Mouse (Mus musculus) liver, postnatal 0 days (tissue): ENCODE data around the gene Relb. TPM values are rescaled to one million over a fixed set of nuclear protein-coding genes. Genes with fewer than 3 reads are reported as not detected.

Experiments used
- ATAC-seq: fragments of 200-750 bp; cut with Nextera tagmentation; 2 replicates; pipeline ENCODE4 v1.8.0; 2017; ENCODE audit warnings: mild to moderate bottlenecking, moderate library complexity
- DNase-seq: peaks from one replicate; pipeline ENCODE4 v3.0.0-alpha.2; 2016
- H3K27ac ChIP-seq: fragments of 300-500 bp; sonication (generic); 2 replicates; pipeline ENCODE4 v1.5.1; 2014; ENCODE audit warnings: antibody characterized with exemption, moderate library complexity, mild to moderate bottlenecking, low read depth
- H3K27me3 ChIP-seq: fragments of 300-500 bp; sonication (generic); 2 replicates; pipeline ENCODE4 v1.6.1; 2014; ENCODE audit warnings: low read length, control low read depth, mixed read lengths; ENCODE audit not compliant: insufficient read depth
- H3K36me3 ChIP-seq: fragments of 300-500 bp; sonication (generic); replicated peaks from 2 replicates; pipeline ENCODE4 v1.6.1; 2014; ENCODE audit warnings: mild to moderate bottlenecking, control low read depth, low read length, moderate library complexity, mixed read lengths; ENCODE audit not compliant: insufficient read depth
- H3K4me1 ChIP-seq: fragments of 300-500 bp; sonication (generic); 2 replicates; pipeline ENCODE4 v1.6.1; 2014; ENCODE audit warnings: antibody characterized with exemption, mild to moderate bottlenecking, control low read depth; ENCODE audit not compliant: insufficient read depth
- H3K4me2 ChIP-seq: fragments of 300-500 bp; sonication (generic); 2 replicates; pipeline ENCODE4 v1.6.1; 2014; ENCODE audit warnings: low read depth, mild to moderate bottlenecking, low read length, moderate library complexity, mixed read lengths
- H3K4me3 ChIP-seq: fragments of 300-500 bp; sonication (generic); 2 replicates; pipeline ENCODE4 v1.5.1; 2014; ENCODE audit warnings: low read depth, low read length
- H3K9ac ChIP-seq: fragments of 300-500 bp; sonication (generic); replicated peaks from 2 replicates; pipeline ENCODE4 v1.6.1; 2014; ENCODE audit warnings: mild to moderate bottlenecking, moderate library complexity
- H3K9me3 ChIP-seq: fragments of 300-500 bp; sonication (generic); 2 replicates; pipeline ENCODE4 v1.6.1; 2016; ENCODE audit warnings: mild to moderate bottlenecking, control low read depth, low read length, mixed read lengths
- CTCF ChIP-seq: sonication (generic); IDR thresholded peaks from 2 replicates; pipeline ENCODE4 v1.5.1; 2016; ENCODE audit warnings: antibody characterized with exemption, low read depth
- EP300 ChIP-seq: IDR thresholded peaks from 2 replicates; pipeline ENCODE4 v1.6.1; 2016; ENCODE audit warnings: antibody characterized with exemption, low read depth, mild to moderate bottlenecking
- WGBS: fragments of 180-500 bp; shearing (Covaris S2); extraction: QIAGEN DNeasy Blood & Tissue Kit; methylation state at CpG from one replicate; pipeline ENCODE4 v1.1.7; 2014; ENCODE audit not compliant: insufficient replicate concordance; 5-methylcytosine and 5-hydroxymethylcytosine counted together
- polyA plus RNA-seq: library from polyadenylated mRNA; unstranded; fragments of >200 nt; fragmentation: Nextera tagmentation; extraction: Ambion mirVana; gene quantifications from 2 replicates; pipeline ENCODE4 v1.2.1, GENCODE M21; 2015

Gene Relb
- polyA plus RNA-seq, 1 experiment from 2014 or later, result 2.3 TPM

DNA sequence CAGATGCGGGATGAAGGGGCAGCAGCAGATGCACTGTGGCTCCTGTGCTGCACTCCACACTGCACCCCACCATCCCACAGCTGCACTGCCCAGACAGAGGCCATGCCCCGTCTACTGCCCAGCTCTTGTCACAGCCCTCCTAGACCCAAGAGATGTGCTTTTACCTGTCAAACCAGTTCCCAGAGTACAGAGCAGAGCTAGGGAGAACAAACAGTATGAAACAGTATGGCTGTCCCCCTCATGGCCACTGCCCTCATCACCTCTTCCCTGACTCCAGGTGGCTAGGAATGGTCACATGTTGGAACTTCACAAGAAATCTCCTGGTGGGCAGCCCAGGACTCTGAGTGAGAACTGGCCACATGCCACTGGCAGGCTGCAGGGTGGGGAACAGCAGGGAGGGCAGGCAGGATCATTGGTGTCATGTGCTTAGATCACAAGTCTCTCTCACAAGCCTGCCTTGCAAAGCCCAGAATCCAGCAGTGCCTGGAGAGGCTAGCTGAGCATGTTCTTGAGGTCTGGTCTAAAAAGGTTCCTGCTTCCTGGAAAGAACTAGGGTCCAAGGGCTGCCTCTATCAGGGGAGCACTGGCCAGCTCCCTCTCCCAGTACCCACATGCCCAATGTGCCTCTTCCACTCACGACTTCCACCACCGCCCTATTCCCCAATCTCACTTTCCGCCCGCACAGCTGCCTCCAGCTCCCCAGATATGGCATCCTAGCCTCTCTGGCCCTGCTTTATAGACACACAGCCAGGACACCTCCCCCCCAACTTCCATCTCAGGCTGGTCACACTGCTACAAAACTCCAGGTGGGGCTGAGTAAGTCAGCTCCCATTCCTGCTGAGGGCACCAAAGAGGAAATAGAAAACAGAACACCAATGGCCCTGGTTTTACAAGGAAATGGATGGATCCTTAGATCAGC lies 71.0 kb downstream of the Relb start:
- Histone ChIP-seq H3K4me2 (peak overlapping the region; percentile 95), H3K4me3 (peak overlapping the region; percentile 99; the same call in 1 of the 2 replicates), H3K27ac (no peak overlapping the region), H3K36me3 (peaks cover 32% of the 10 kb centered on the region), H3K9me3 (no peaks in the 10 kb centered on the region), H3K27me3 (no peaks in the 10 kb centered on the region), H3K9ac (peak overlapping the region; percentile 27), H3K4me1 (peaks cover 35% of the 10 kb centered on the region)
- no peak for DNase-seq
- no peak; the same call in 1 of the 2 replicates for ATAC-seq
- WGBS, result 83% methylated on average over 6 of the region's 6 CpGs
- TF ChIP-seq CTCF (no peak), EP300 (no peak)

GRCm38 (mm10) chr7:19557086-19557485 lies 72.2 kb downstream of the Relb start:
- DNase-seq (no peak), ATAC-seq (no peak)
- no peak overlapping the region for H3K4me3 ChIP-seq
- no peaks in the 10 kb centered on the region for H3K27me3 ChIP-seq
- H3K4me2 ChIP-seq, result no peak overlapping the region
- WGBS, result 91% methylated on average over 2 of the region's 2 CpGs
- TF ChIP-seq EP300, result no peak
- TF ChIP-seq CTCF, result no peak
- peaks cover 40% of the 10 kb centered on the region for H3K4me1 ChIP-seq
- H3K36me3 ChIP-seq, result peaks cover 33% of the 10 kb centered on the region
- no peak overlapping the region for H3K27ac ChIP-seq
- no peak overlapping the region; the same call in 1 of the 2 replicates for H3K9ac ChIP-seq
- no peaks in the 10 kb centered on the region for H3K9me3 ChIP-seq

Other genes starting within 250 kb of the Relb start
- gene Ercc2, start 247.4 kb downstream of the Relb start, polyA plus RNA-seq, result 3.8 and 4.6 TPM in 2 replicates
- gene Klc3, start 225.3 kb downstream of the Relb start, polyA plus RNA-seq, result 0.12 and 0.32 TPM in 2 replicates
- 5.3 and 94.1 TPM in 2 replicates for gene Ckm, start 224.7 kb downstream of the Relb start, polyA plus RNA-seq
- 1.8 and 2.0 TPM in 2 replicates for gene Mark4, start 170.6 kb downstream of the Relb start, polyA plus RNA-seq
- gene Exoc3l2, start 166.1 kb downstream of the Relb start, polyA plus RNA-seq, result 1.1 and 1.7 TPM in 2 replicates
- gene Bloc1s3, start 121.1 kb downstream of the Relb start, polyA plus RNA-seq, result 0.94 and 1.1 TPM in 2 replicates
- gene Trappc6a, start 121.0 kb downstream of the Relb start, polyA plus RNA-seq, result 51.6 and 52.5 TPM in 2 replicates
- not detected in 2 replicates for gene Nkpd1, start 111.6 kb downstream of the Relb start, polyA plus RNA-seq
- gene Ppp1r37, start 66.4 kb downstream of the Relb start, polyA plus RNA-seq, result 8.1 and 8.3 TPM in 2 replicates
- 0.89 and 1.2 TPM in 2 replicates for gene Zfp296, start 52.2 kb downstream of the Relb start, polyA plus RNA-seq
- 61.7 and 66.9 TPM in 2 replicates for gene Gemin7, start 51.8 kb downstream of the Relb start, polyA plus RNA-seq
- gene Clasrp, start 25.0 kb downstream of the Relb start, polyA plus RNA-seq, result 7.6 and 8.1 TPM in 2 replicates
- 40.3 and 44.4 TPM in 2 replicates for gene Clptm1, start 35.6 kb upstream of the Relb start, polyA plus RNA-seq
- gene Apoc2, start 48.5 kb upstream of the Relb start, polyA plus RNA-seq, result 2,864 and 3,070 TPM in 2 replicates
- gene Gm44805, start 52.0 kb upstream of the Relb start, polyA plus RNA-seq, result 187 and 234 TPM in 2 replicates
- 2,808 and 2,914 TPM in 2 replicates for gene Apoc4, start 52.0 kb upstream of the Relb start, polyA plus RNA-seq
- gene Apoc1, start 63.2 kb upstream of the Relb start, polyA plus RNA-seq, result 5,234 and 5,457 TPM in 2 replicates
- 20,006 and 20,209 TPM in 2 replicates for gene Apoe, start 69.8 kb upstream of the Relb start, polyA plus RNA-seq
- gene Tomm40, start 86.0 kb upstream of the Relb start, polyA plus RNA-seq, result 81.5 and 83.6 TPM in 2 replicates
- gene Nectin2, start 121.0 kb upstream of the Relb start, polyA plus RNA-seq, result 51.0 and 51.3 TPM in 2 replicates
- gene Bcam, start 141.6 kb upstream of the Relb start, polyA plus RNA-seq, result 8.8 and 9.3 TPM in 2 replicates
- gene Cblc, start 167.4 kb upstream of the Relb start, polyA plus RNA-seq, result 9.6 and 10.8 TPM in 2 replicates
- gene Bcl3, start 193.3 kb upstream of the Relb start, polyA plus RNA-seq, result 5.4 and 11.2 TPM in 2 replicates
- gene Gm19345, start 222.6 kb upstream of the Relb start, polyA plus RNA-seq, result 0.18 and 0.19 TPM in 2 replicates
- gene Ceacam16, start 231.9 kb upstream of the Relb start, polyA plus RNA-seq, result 0.09 TPM in 1 of 2 replicates, not detected in the other